Mouse (Mus musculus): ENCODE measurements around the gene Hist2h2aa1. TPM values are rescaled to one million over a fixed set of nuclear protein-coding genes. Genes with fewer than 3 reads are reported as not detected.
"Not testable (repeated sequence)": the region's sequence is repeated elsewhere in the genome, so short reads cannot be mapped to it uniquely, and the experiment has no call there.

The Hist2h2aa1 gene
- 19.8 and 22.0 TPM in 2 replicates for polyA plus RNA-seq (2014; fragmentation: Nextera tagmentation; extraction: Ambion mirVana)

- H3K27me3 ChIP-seq (replicated peaks; ENCODE audit: control insufficient read depth, insufficient read depth, low read length); H3K9me3 ChIP-seq (ENCODE audit: control insufficient read depth, low read length); H3K36me3 ChIP-seq (ENCODE audit: control insufficient read depth, insufficient read depth, low read length): not testable (repeated sequence)
- Histone ChIP-seq H3K4me2 (ENCODE audit: low read depth, low read length) (peak within 1 kb of the TSS; percentile 74), H3K9ac (ENCODE audit: low read depth, low read length) (peak within 1 kb of the TSS; percentile 82), H3K27ac (replicated peaks; ENCODE audit: low read depth, low read length) (peak within 1 kb of the TSS; percentile 98), H3K4me1 (ENCODE audit: control insufficient read depth, insufficient read depth, low read length) (peaks cover 21% of the 10 kb centered on the region), H3K4me3 (ENCODE audit: low read depth, low read length) (peak within 1 kb of the TSS; percentile 54)
- peak; percentile 75 for DNase-seq (ENCODE audit: low spot score)
- WGBS, result under 1% methylated on average over 14 of the region's 88 CpGs
- ATAC-seq (ENCODE audit: low read depth), result peak; percentile 90
These were observed at the start of gene Hist2h2aa1 for GRCm38 (mm10) chr3:96245003-96245886. Hist2h2aa1 (plus strand) TSS chr3:96245497.

GRCm38 (mm10) chr3:96195616-96196313 is 49.5 kb upstream of the Hist2h2aa1 start:
- ATAC-seq (ENCODE audit: low read depth) (no peak), DNase-seq (ENCODE audit: low spot score) (no peak)
- no peaks in the 10 kb centered on the region for H3K27me3 ChIP-seq (replicated peaks; ENCODE audit: control insufficient read depth, insufficient read depth, low read length)
- no peak overlapping the region for H3K9ac ChIP-seq (ENCODE audit: low read depth, low read length)
- H3K36me3 ChIP-seq (ENCODE audit: control insufficient read depth, insufficient read depth, low read length), result peaks cover under 1% of the 10 kb centered on the region; the same call in 1 of the 2 replicates
- peaks cover 13% of the 10 kb centered on the region for H3K4me1 ChIP-seq (ENCODE audit: control insufficient read depth, insufficient read depth, low read length)
- peak overlapping the region; percentile 91; the same call in 1 of the 2 replicates for H3K4me2 ChIP-seq (ENCODE audit: low read depth, low read length)
- no peaks in the 10 kb centered on the region for H3K9me3 ChIP-seq (ENCODE audit: control insufficient read depth, low read length)
- no peak overlapping the region for H3K27ac ChIP-seq (replicated peaks; ENCODE audit: low read depth, low read length)
- no peak overlapping the region for H3K4me3 ChIP-seq (ENCODE audit: low read depth, low read length)
- 92% methylated on average over 11 of the region's 11 CpGs for WGBS

DNA sequence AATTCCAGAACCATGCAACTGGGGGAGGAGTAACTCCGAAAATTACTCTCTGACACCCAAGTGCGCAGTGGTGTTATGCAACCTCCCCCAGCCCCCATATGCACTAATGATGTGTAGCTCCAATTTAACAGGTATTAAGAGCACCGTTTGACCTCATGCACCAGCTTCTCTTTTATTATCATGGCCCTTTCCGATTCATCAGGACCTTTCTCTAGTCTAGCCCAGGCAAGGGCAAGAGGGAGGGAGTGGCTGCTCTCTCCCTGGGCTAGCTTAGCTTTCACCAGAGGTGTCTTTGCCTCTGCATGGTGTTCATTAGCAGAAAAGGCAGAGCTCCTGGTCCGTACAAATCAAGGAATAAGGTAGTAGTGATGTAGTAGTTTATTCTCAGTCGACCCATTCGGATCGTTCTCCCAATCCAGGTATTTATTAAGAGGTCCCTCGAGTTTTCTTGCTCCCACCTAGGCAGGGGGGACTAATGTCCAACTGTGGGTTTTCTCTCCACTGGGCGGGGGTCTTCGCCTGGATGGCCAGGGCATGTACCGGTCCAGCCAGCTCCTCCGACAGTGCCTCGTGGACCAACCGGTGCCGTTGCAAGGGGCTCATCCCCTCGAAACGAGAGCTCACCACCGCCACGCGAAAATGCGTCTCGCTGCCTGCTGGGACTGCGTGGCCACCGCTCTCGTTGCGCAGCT is 48.7 kb upstream of the Hist2h2aa1 start:
- no peak; the same call in 1 of the 2 replicates for ATAC-seq (ENCODE audit: low read depth)
- WGBS, result 16% methylated on average over 27 of the region's 27 CpGs
- peak overlapping the region; percentile 91 for H3K4me2 ChIP-seq (ENCODE audit: low read depth, low read length)

DNA sequence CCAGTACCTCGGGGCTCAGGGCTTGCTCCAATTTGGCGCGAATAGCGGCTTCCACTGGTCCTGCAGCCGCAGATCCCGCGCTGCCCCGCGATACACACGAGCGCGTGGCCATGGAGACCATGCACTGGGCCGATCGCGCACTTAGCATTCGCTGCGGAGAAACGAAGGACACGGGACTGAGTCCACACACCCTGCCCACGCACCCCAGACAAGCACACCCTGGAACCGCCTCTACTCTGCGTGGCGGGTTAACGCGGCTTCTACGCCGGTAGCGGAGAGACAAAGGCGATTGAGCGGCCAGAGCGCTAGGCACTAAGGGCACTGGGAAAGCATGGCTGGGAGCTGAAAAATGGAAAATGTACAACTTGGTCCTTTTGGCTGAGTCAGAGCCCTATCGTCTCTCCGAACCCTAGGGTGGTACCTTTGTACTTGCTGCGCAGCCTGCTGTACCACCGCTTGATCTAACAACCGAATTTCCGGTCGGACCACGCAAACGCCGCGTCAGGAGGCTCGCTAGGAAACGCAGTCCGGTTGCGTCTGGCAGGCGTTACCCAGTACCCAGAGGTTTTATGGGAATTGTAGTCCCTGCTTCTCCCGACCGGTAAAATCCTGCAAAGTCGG is 48.1 kb upstream of the Hist2h2aa1 start:
- Histone ChIP-seq H3K9ac (ENCODE audit: low read depth, low read length) (peak overlapping the region; percentile 89), H3K4me1 (ENCODE audit: control insufficient read depth, insufficient read depth, low read length) (peaks cover 13% of the 10 kb centered on the region), H3K27me3 (replicated peaks; ENCODE audit: control insufficient read depth, insufficient read depth, low read length) (no peaks in the 10 kb centered on the region), H3K27ac (replicated peaks; ENCODE audit: low read depth, low read length) (peak overlapping the region; percentile 98), H3K4me2 (ENCODE audit: low read depth, low read length) (peak overlapping the region; percentile 91), H3K36me3 (ENCODE audit: control insufficient read depth, insufficient read depth, low read length) (no peaks in the 10 kb centered on the region), H3K9me3 (ENCODE audit: control insufficient read depth, low read length) (no peaks in the 10 kb centered on the region), H3K4me3 (ENCODE audit: low read depth, low read length) (peak overlapping the region; percentile 77)
- ATAC-seq (ENCODE audit: low read depth), result peak; percentile 95
- under 1% methylated on average over 50 of the region's 50 CpGs for WGBS
- peak; percentile 97 for DNase-seq (ENCODE audit: low spot score)

More for the DNA sequence above, 48.7 kb upstream of the Hist2h2aa1 start:
- Histone ChIP-seq H3K4me3 (ENCODE audit: low read depth, low read length) (peak overlapping the region; percentile 77), H3K27ac (replicated peaks; ENCODE audit: low read depth, low read length) (peak overlapping the region; percentile 98), H3K36me3 (ENCODE audit: control insufficient read depth, insufficient read depth, low read length) (no peaks in the 10 kb centered on the region), H3K27me3 (replicated peaks; ENCODE audit: control insufficient read depth, insufficient read depth, low read length) (no peaks in the 10 kb centered on the region), H3K4me1 (ENCODE audit: control insufficient read depth, insufficient read depth, low read length) (peaks cover 13% of the 10 kb centered on the region), H3K9ac (ENCODE audit: low read depth, low read length) (peak overlapping the region; percentile 89), H3K9me3 (ENCODE audit: control insufficient read depth, low read length) (no peaks in the 10 kb centered on the region)
- DNase-seq (ENCODE audit: low spot score), result no peak

GRCm38 (mm10) chr3:96198181-96198580 is 47.1 kb upstream of the Hist2h2aa1 start:
- Histone ChIP-seq H3K36me3 (ENCODE audit: control insufficient read depth, insufficient read depth, low read length) (no peaks in the 10 kb centered on the region), H3K4me2 (ENCODE audit: low read depth, low read length) (peak overlapping the region; percentile 91), H3K9me3 (ENCODE audit: control insufficient read depth, low read length) (no peaks in the 10 kb centered on the region), H3K9ac (ENCODE audit: low read depth, low read length) (peak overlapping the region; percentile 52), H3K27me3 (replicated peaks; ENCODE audit: control insufficient read depth, insufficient read depth, low read length) (no peaks in the 10 kb centered on the region), H3K27ac (replicated peaks; ENCODE audit: low read depth, low read length) (0 out of 2 replicates have a peak overlapping the region, but pooled peaks have one; percentile 44), H3K4me3 (ENCODE audit: low read depth, low read length) (peak overlapping the region; percentile 77), H3K4me1 (ENCODE audit: control insufficient read depth, insufficient read depth, low read length) (peaks cover 13% of the 10 kb centered on the region)
- DNase-seq (ENCODE audit: low spot score) (no peak), ATAC-seq (ENCODE audit: low read depth) (peak; percentile 27; the same call in 1 of the 2 replicates)
- WGBS, result 6% methylated on average over 4 of the region's 6 CpGs

DNA sequence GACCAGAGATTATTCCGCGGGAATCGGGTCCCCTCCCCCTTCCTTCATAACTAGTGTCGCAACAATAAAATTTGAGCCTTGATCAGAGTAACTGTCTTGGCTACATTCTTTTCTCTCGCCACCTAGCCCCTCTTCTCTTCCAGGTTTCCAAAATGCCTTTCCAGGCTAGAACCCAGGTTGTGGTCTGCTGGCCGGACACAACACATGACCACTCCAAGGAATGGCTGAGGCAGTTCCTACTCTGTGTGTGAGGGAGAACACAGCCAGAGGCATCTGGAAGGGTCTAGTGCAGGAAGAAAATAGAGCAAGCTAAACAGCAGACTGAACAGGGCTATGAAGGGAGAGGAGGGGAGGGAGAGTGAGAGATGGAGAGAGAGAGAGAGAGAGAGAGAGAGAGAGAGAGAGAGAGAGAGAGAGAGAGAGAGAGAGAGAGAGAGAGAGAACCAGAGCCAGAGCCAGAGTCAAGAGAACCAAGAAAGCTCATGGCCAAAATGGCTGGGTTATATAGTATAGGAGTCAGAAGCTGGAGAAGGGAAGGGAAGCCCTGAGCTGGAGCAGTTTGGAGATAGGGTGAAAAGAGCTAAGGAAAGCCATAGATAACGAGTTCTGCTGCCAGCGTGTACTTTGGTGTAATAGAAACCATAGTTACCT is 46.6 kb upstream of the Hist2h2aa1 start:
- not testable (repeated sequence) for H3K9ac ChIP-seq (ENCODE audit: low read depth, low read length); H3K9me3 ChIP-seq (ENCODE audit: control insufficient read depth, low read length); H3K4me3 ChIP-seq (ENCODE audit: low read depth, low read length); H3K36me3 ChIP-seq (ENCODE audit: control insufficient read depth, insufficient read depth, low read length); H3K27me3 ChIP-seq (replicated peaks; ENCODE audit: control insufficient read depth, insufficient read depth, low read length); ATAC-seq (ENCODE audit: low read depth); H3K27ac ChIP-seq (replicated peaks; ENCODE audit: low read depth, low read length); DNase-seq (ENCODE audit: low spot score)
- WGBS, result 29% methylated on average over 6 of the region's 8 CpGs
- Histone ChIP-seq H3K4me1 (ENCODE audit: control insufficient read depth, insufficient read depth, low read length) (peaks cover 13% of the 10 kb centered on the region), H3K4me2 (ENCODE audit: low read depth, low read length) (peak overlapping the region; percentile 91)

DNA sequence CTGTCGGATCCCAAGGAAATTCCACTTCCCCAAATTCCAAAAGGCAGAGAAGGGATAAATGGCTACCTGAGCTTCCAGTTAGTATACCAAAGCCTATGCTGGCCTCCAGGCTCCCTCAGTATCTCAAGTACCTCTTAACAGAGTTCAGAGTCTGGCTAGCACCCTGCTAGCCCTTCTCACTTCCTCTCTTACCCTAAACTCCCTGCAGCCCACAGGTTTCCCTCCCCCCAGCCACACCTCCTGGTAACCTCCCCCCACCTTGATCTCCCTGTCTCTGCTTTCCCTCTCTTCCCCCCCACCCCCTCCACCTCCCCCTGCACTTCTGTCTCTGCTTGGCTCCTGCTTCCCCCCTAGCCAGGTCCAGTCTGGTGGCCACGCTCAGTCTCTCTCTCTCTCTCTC is 45.6 kb upstream of the Hist2h2aa1 start:
- Histone ChIP-seq H3K9me3 (ENCODE audit: control insufficient read depth, low read length) (no peaks in the 10 kb centered on the region), H3K4me2 (ENCODE audit: low read depth, low read length) (no peak overlapping the region), H3K27ac (replicated peaks; ENCODE audit: low read depth, low read length) (no peak overlapping the region), H3K27me3 (replicated peaks; ENCODE audit: control insufficient read depth, insufficient read depth, low read length) (no peaks in the 10 kb centered on the region), H3K4me3 (ENCODE audit: low read depth, low read length) (no peak overlapping the region), H3K36me3 (ENCODE audit: control insufficient read depth, insufficient read depth, low read length) (no peaks in the 10 kb centered on the region), H3K4me1 (ENCODE audit: control insufficient read depth, insufficient read depth, low read length) (peaks cover 13% of the 10 kb centered on the region), H3K9ac (ENCODE audit: low read depth, low read length) (no peak overlapping the region)
- DNase-seq (ENCODE audit: low spot score) (no peak), ATAC-seq (ENCODE audit: low read depth) (no peak)
- 37% methylated on average over 2 of the region's 2 CpGs for WGBS
